Mouse (Mus musculus) MEL (cell line): ENCODE results near the gene Taok1. TPM values are rescaled to one million over a fixed set of nuclear protein-coding genes. Genes with fewer than 3 reads are reported as not detected.

Experiments used
- DNase-seq: peaks from one replicate; pipeline ENCODE4 v3.0.0; 2011; ENCODE audit warnings: low read depth, low spot score
- H3K27ac ChIP-seq: 2 replicates; pipeline ENCODE4 v1.5.1; 2012; ENCODE audit warnings: low read depth, mild to moderate bottlenecking, control low read depth, low read length, moderate library complexity; ENCODE audit not compliant: control insufficient read depth
- H3K27me3 ChIP-seq, 2 experiments: fragments of 150-350 bp in 1 of 2; sonication (generic) in 1 of 2; 2 replicates each; pipeline ENCODE4 v1.6.1; 2012; ENCODE audit warnings: low read length in 2 of 2, mild to moderate bottlenecking in 2 of 2, improper control_type of control experiment in 1 of 2, moderate library complexity in 1 of 2; ENCODE audit not compliant: insufficient read depth in 2 of 2, control insufficient read depth in 1 of 2
- H3K36me3 ChIP-seq, 2 experiments: 2 replicates each; pipeline ENCODE4 v1.6.1; 2012 to 2014; ENCODE audit warnings: low read length in 2 of 2, improper control_type of control experiment in 1 of 2, inconsistent platforms in 1 of 2, mild to moderate bottlenecking in 1 of 2; ENCODE audit not compliant: insufficient read depth in 2 of 2, control insufficient read depth in 1 of 2
- H3K4me1 ChIP-seq, 2 experiments: fragments of 150-350 bp in 1 of 2; sonication (generic) in 1 of 2; 2 replicates each; pipeline ENCODE4 v1.6.1; 2012; ENCODE audit warnings: low read length in 2 of 2, improper control_type of control experiment in 1 of 2, mild to moderate bottlenecking in 1 of 2; ENCODE audit not compliant: insufficient read depth in 2 of 2, control insufficient read depth in 1 of 2
- H3K4me3 ChIP-seq, 2 experiments: fragments of 150-350 bp in 1 of 2; sonication (generic) in 1 of 2; 2 replicates each; pipeline ENCODE4 v1.5.1; 2012; ENCODE audit warnings: low read depth in 2 of 2, low read length in 2 of 2, mild to moderate bottlenecking in 2 of 2, moderate library complexity in 2 of 2, control low read depth in 1 of 2, improper control_type of control experiment in 1 of 2; ENCODE audit not compliant: control insufficient read depth in 1 of 2, insufficient read depth in 1 of 2
- H3K79me2 ChIP-seq: 2 replicates; pipeline ENCODE4 v1.6.1; 2012; ENCODE audit warnings: mild to moderate bottlenecking, low read length, moderate library complexity; ENCODE audit not compliant: control insufficient read depth, poor library complexity, insufficient read depth
- H3K9ac ChIP-seq: 2 replicates; pipeline ENCODE4 v1.6.1; 2012; ENCODE audit warnings: low read depth, mild to moderate bottlenecking, control low read depth, low read length, moderate library complexity; ENCODE audit not compliant: control insufficient read depth, poor library complexity, severe bottlenecking
- H3K9me3 ChIP-seq: fragments of 150-350 bp; sonication (generic); replicated peaks from 2 replicates; pipeline ENCODE4 v1.6.1; 2012; ENCODE audit warnings: mild to moderate bottlenecking, low read length, improper control_type of control experiment, moderate library complexity; ENCODE audit not compliant: insufficient read depth
- BHLHE40 ChIP-seq: IDR thresholded peaks from 2 replicates; pipeline ENCODE4 v1.6.1; 2012; ENCODE audit warnings: low read depth, mild to moderate bottlenecking, inconsistent platforms, low read length, improper control_type of control experiment, borderline replicate concordance
- CTCF ChIP-seq, 3 experiments: IDR thresholded peaks in 2 of 3; conservative IDR thresholded peaks in 1 of 3; 2 replicates each; pipeline ENCODE4 v1.5.1; 2011 to 2012; ENCODE audit warnings: low read length in 3 of 3, low read depth in 2 of 3, mild to moderate bottlenecking in 2 of 3, improper control_type of control experiment in 1 of 3, inconsistent platforms in 1 of 3, mixed read lengths in 1 of 3, moderate library complexity in 1 of 3; ENCODE audit not compliant: control insufficient read depth in 1 of 3, insufficient read depth in 1 of 3, poor library complexity in 1 of 3, severe bottlenecking in 1 of 3
- GATA1 ChIP-seq: IDR thresholded peaks from 2 replicates; pipeline ENCODE4 v1.6.1; 2011; ENCODE audit warnings: low read depth, low read length, improper control_type of control experiment
- MAFK ChIP-seq: IDR thresholded peaks from 2 replicates; pipeline ENCODE4 v1.6.1; 2011; ENCODE audit warnings: low read depth, mild to moderate bottlenecking, low read length, improper control_type of control experiment, borderline replicate concordance
- MAX ChIP-seq: IDR thresholded peaks from 2 replicates; pipeline ENCODE4 v1.6.1; 2011; ENCODE audit warnings: low read length, improper control_type of control experiment
- MAZ ChIP-seq: IDR thresholded peaks from 2 replicates; pipeline ENCODE4 v1.6.1; 2012; ENCODE audit warnings: low read depth, mild to moderate bottlenecking, inconsistent platforms, low read length, improper control_type of control experiment
- MEF2A ChIP-seq: IDR thresholded peaks from 2 replicates; pipeline ENCODE4 v1.6.1; 2014; ENCODE audit warnings: low read depth, mild to moderate bottlenecking, inconsistent platforms, low read length, improper control_type of control experiment; ENCODE audit not compliant: poor library complexity, insufficient replicate concordance, severe bottlenecking; ENCODE audit errors: extremely low read depth
- NRF1 ChIP-seq: IDR thresholded peaks from 2 replicates; pipeline ENCODE4 v1.6.1; 2014; ENCODE audit warnings: low read depth, mild to moderate bottlenecking, inconsistent platforms, low read length, improper control_type of control experiment, moderate library complexity; ENCODE audit not compliant: poor library complexity, insufficient read depth, severe bottlenecking
- POLR2AphosphoS2 ChIP-seq: IDR thresholded peaks from 2 replicates; pipeline ENCODE4 v1.6.1; 2011; ENCODE audit warnings: low read length, improper control_type of control experiment
- POLR2AphosphoS5 ChIP-seq: IDR thresholded peaks from 2 replicates; pipeline ENCODE4 v1.6.1; 2012; ENCODE audit warnings: low read depth, borderline replicate concordance, mild to moderate bottlenecking, inconsistent platforms, low read length, moderate library complexity, mixed read lengths
- RCOR1 ChIP-seq: IDR thresholded peaks from 2 replicates; pipeline ENCODE4 v1.6.1; 2012; ENCODE audit warnings: low read depth, mild to moderate bottlenecking, inconsistent platforms, low read length, improper control_type of control experiment
- SMC3 ChIP-seq: IDR thresholded peaks from 2 replicates; pipeline ENCODE4 v1.6.1; 2011; ENCODE audit warnings: low read depth, low read length, improper control_type of control experiment
- TBP ChIP-seq: IDR thresholded peaks from 2 replicates; pipeline ENCODE4 v1.8.0; 2011; ENCODE audit warnings: low read depth, low read length, improper control_type of control experiment
- TCF12 ChIP-seq: IDR thresholded peaks from 2 replicates; pipeline ENCODE4 v1.6.1; 2014; ENCODE audit warnings: low read depth, mild to moderate bottlenecking, inconsistent platforms, low read length, improper control_type of control experiment, moderate library complexity
- polyA plus RNA-seq, 2 experiments: library from polyadenylated mRNA; stranded (reverse) in 1 of 2; unstranded in 1 of 2; fragments of >175 nt in 1 of 2; fragments of >200 nt in 1 of 2; gene quantifications; 2 replicates each; pipeline versions ENCODE4 v1.2.1 to v1.2.4; 2012; ENCODE audit warnings: low replicate concordance in 2 of 2, low read depth in 1 of 2; ENCODE audit not compliant: insufficient read length in 2 of 2, insufficient read depth in 1 of 2, missing spikeins in 1 of 2
- total RNA-seq: library from RNA; depleted of rRNA; stranded (reverse); fragments of 300-350 nt; gene quantifications from 2 replicates; pipeline ENCODE4 v1.2.3, GENCODE M21; 2012

The Taok1 gene
- total and polyA plus RNA-seq, 3 experiments, result 7.9 to 31.0 (median 15.9) TPM

DNA sequence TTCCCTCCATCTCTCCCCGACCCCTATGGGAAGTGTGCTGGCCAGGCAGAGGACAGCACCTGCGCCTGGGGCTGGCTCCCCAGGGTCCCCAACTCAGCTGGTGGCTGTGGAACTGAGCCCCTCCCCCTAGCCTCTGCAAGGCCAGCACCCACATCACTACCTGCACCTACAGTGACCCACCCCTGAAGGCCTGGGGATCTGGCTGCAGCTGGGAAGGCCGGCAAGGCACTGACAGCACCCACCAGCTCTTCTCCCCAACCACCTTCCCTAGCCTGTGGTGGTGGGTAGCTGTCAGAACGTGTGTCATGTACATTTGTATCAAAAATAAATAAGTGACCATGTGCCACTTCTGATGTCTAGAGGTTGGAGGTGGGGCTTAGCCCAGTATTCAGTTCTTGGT lies 100.2 kb downstream of the Taok1 start:
- Histone ChIP-seq H3K27me3 (no peaks in the 10 kb centered on the region), H3K27ac (no peak overlapping the region), H3K4me1 (peaks cover 1 to 7% of the 10 kb centered on the region in 2 experiments; a peak in 3 of 4 replicates), H3K79me2 (no peaks in the 10 kb centered on the region), H3K36me3 (peaks cover 0 to 3% of the 10 kb centered on the region in 2 experiments; a peak in 3 of 4 replicates), H3K9ac (no peak overlapping the region), H3K4me3 (no peak overlapping the region), H3K9me3 (no peaks in the 10 kb centered on the region)
- no peak for TF ChIP-seq MAX
- no peak for DNase-seq

GRCm38 (mm10) chr11:77506941-77507340 lies 100.7 kb downstream of the Taok1 start:
- no peak overlapping the region for H3K4me3 ChIP-seq
- H3K9me3 ChIP-seq, result no peaks in the 10 kb centered on the region
- TF ChIP-seq MAZ, result no peak
- TF ChIP-seq CTCF (IDR thresholded peaks at IDR 0.05 in 2 of 3, conservative IDR thresholded peaks at IDR 0.05 in 1 of 3; ENCODE audit: control insufficient read depth in 1 of 3, insufficient read depth in 1 of 3, low read depth in 2 of 3, low read length in 3 of 3, poor library complexity in 1 of 3, severe bottlenecking in 1 of 3), result no peak
- TF ChIP-seq TBP, result no peak
- TF ChIP-seq NRF1, result no peak
- TF ChIP-seq POLR2AphosphoS5, result no peak
- no peak for TF ChIP-seq TCF12
- TF ChIP-seq MEF2A, result no peak
- no peak for TF ChIP-seq GATA1
- TF ChIP-seq SMC3, result no peak
- peaks cover 0 to 4% of the 10 kb centered on the region in 2 experiments; a peak in 1 of 4 replicates for H3K4me1 ChIP-seq
- peaks cover 0 to 1% of the 10 kb centered on the region in 2 experiments; a peak in 1 of 4 replicates for H3K36me3 ChIP-seq
- no peak overlapping the region for H3K27ac ChIP-seq
- H3K79me2 ChIP-seq, result no peaks in the 10 kb centered on the region
- H3K9ac ChIP-seq, result no peak overlapping the region
- DNase-seq, result no peak
- H3K27me3 ChIP-seq, result no peaks in the 10 kb centered on the region

DNA sequence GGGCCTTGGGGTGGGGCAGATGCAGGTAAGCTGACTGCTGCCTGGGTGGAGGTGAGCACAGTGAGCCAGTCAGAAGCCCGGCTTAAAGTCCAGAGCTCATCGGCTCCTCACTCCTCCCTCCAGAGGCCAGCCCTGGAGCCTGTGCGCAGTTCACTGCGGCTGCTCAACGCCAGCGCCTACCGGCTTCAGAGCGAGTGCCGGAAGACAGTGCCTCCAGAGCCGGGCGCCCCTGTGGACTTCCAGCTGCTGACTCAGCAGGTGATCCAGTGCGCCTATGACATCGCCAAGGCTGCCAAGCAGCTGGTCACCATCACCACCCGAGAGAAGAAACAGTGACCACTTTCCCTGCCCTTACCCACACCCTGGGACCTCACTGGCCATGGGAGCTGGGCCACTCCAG lies 101.3 kb downstream of the Taok1 start:
- Histone ChIP-seq H3K36me3 (peaks cover 0 to 1% of the 10 kb centered on the region in 2 experiments; a peak in 1 of 4 replicates), H3K9me3 (no peaks in the 10 kb centered on the region), H3K27me3 (no peaks in the 10 kb centered on the region), H3K4me3 (no peak overlapping the region), H3K4me1 (peaks cover 0 to 4% of the 10 kb centered on the region in 2 experiments; a peak in 1 of 4 replicates), H3K79me2 (no peaks in the 10 kb centered on the region), H3K27ac (no peak overlapping the region), H3K9ac (no peak overlapping the region)
- TF ChIP-seq MAFK (0 out of 2 replicates have a peak, but pooled peaks have one; percentile 63), POLR2AphosphoS2 (no peak), BHLHE40 (no peak), RCOR1 (no peak), CTCF (IDR thresholded peaks at IDR 0.05 in 2 of 3, conservative IDR thresholded peaks at IDR 0.05 in 1 of 3; ENCODE audit: control insufficient read depth in 1 of 3, insufficient read depth in 1 of 3, low read depth in 2 of 3, low read length in 3 of 3, poor library complexity in 1 of 3, severe bottlenecking in 1 of 3) (no peak), GATA1 (no peak)
- DNase-seq, result no peak
